Mouse (Mus musculus) limb, embryonic 14.5 days (tissue): ENCODE measurements around the gene Tsc2. TPM values are rescaled to one million over a fixed set of nuclear protein-coding genes. Genes with fewer than 3 reads are reported as not detected.

Source experiments
- ATAC-seq: fragments of 200-750 bp; cut with Nextera tagmentation; 2 replicates; pipeline ENCODE4 v1.8.0; 2017; ENCODE audit warnings: low read depth, moderate number of reproducible peaks, moderate TSS enrichment; ENCODE audit not compliant: low FRiP score
- DNase-seq: peaks from one replicate; pipeline ENCODE4 v3.0.0-alpha.2; 2015; ENCODE audit warnings: low spot score
- H3K27ac ChIP-seq: fragments of 300-500 bp; sonication (generic); replicated peaks from 2 replicates; pipeline ENCODE4 v1.5.1; 2014; ENCODE audit warnings: low read depth, mild to moderate bottlenecking, low read length, moderate library complexity, mixed read lengths
- H3K27me3 ChIP-seq: fragments of 300-500 bp; sonication (generic); 2 replicates; pipeline ENCODE4 v1.6.1; 2014; ENCODE audit warnings: low read length, mixed read lengths; ENCODE audit not compliant: control insufficient read depth, insufficient read depth
- H3K36me3 ChIP-seq: fragments of 300-500 bp; sonication (generic); 2 replicates; pipeline ENCODE4 v1.6.1; 2014; ENCODE audit warnings: mild to moderate bottlenecking, low read length, moderate library complexity, mixed read lengths; ENCODE audit not compliant: control insufficient read depth, insufficient read depth
- H3K4me1 ChIP-seq: fragments of 300-500 bp; sonication (generic); 2 replicates; pipeline ENCODE4 v1.6.1; 2014; ENCODE audit warnings: antibody characterized with exemption, low read length, mixed read lengths; ENCODE audit not compliant: control insufficient read depth, insufficient read depth
- H3K4me2 ChIP-seq: fragments of 300-500 bp; sonication (generic); replicated peaks from 2 replicates; pipeline ENCODE4 v1.6.1; 2014; ENCODE audit warnings: low read depth, mild to moderate bottlenecking, low read length, moderate library complexity; ENCODE audit not compliant: severe bottlenecking
- H3K4me3 ChIP-seq: fragments of 300-500 bp; sonication (generic); replicated peaks from 2 replicates; pipeline ENCODE4 v1.5.1; 2014; ENCODE audit warnings: low read length
- H3K9ac ChIP-seq: fragments of 300-500 bp; sonication (generic); 2 replicates; pipeline ENCODE4 v1.6.1; 2014; ENCODE audit warnings: mild to moderate bottlenecking, low read depth, low read length, moderate library complexity; ENCODE audit not compliant: severe bottlenecking
- H3K9me3 ChIP-seq: fragments of 300-500 bp; sonication (generic); 2 replicates; pipeline ENCODE4 v1.6.1; 2016; ENCODE audit warnings: low read length; ENCODE audit not compliant: control insufficient read depth
- POLR2A ChIP-seq: fragments of 200-500 bp; IDR thresholded peaks from 2 replicates; pipeline ENCODE4 v1.8.0; 2012; ENCODE audit warnings: inconsistent platforms, mild to moderate bottlenecking, moderate library complexity, borderline replicate concordance; ENCODE audit not compliant: insufficient read depth, insufficient read length; ENCODE audit errors: extremely low read depth
- WGBS: fragments of 180-500 bp; shearing (Covaris S2); extraction: QIAGEN DNeasy Blood & Tissue Kit; methylation state at CpG from one replicate; pipeline ENCODE4 v1.1.7; 2014; 5-methylcytosine and 5-hydroxymethylcytosine counted together
- polyA plus RNA-seq, 2 experiments: library from polyadenylated mRNA; depleted of rRNA in 1 of 2; stranded (reverse) in 1 of 2; unstranded in 1 of 2; fragments of >200 nt; fragmentation: Nextera tagmentation in 1 of 2; extraction: Ambion mirVana in 1 of 2; gene quantifications; 2 replicates each; pipeline versions ENCODE4 v1.2.1 to v1.2.3; 2012 to 2014

Gene Tsc2
- polyA plus RNA-seq, 2 experiments: 62.9 to 162 TPM

DNA sequence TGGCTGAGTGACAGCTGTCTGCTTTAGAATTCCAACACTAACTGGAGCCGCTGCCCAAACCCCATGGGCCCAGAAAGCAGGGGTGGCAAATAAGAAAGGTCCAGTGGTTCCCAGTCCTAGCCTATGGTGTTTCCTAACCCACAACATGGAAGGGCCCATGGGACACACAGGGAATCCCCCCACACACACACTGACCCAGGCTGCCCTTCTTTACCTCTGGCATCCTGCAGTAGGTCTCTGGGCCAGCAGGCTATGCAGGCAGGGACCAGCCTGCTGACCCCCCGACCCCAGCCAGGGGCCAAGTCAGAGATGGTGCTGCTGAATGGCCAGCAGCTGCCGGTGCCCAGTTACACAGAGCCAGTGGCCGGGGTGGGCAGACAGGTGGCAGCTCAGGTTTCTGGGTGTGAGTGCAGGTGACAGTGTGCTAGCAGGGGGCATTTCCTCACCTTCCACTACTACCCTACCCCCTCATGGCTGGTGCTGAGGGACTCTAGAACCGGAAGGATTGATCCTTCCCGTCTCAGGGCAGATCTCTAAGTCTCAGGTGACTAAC, 10.4 kb upstream of the Tsc2 start:
- Histone ChIP-seq H3K4me3 (no peak overlapping the region), H3K4me2 (no peak overlapping the region), H3K4me1 (peaks cover 41% of the 10 kb centered on the region), H3K9me3 (no peaks in the 10 kb centered on the region), H3K9ac (no peak overlapping the region), H3K27me3 (no peaks in the 10 kb centered on the region), H3K27ac (no peak overlapping the region), H3K36me3 (peaks cover 57% of the 10 kb centered on the region)
- DNase-seq (no peak), ATAC-seq (no peak)
- WGBS: 67% methylated on average over 6 of the region's 6 CpGs
- no peak for TF ChIP-seq POLR2A

DNA sequence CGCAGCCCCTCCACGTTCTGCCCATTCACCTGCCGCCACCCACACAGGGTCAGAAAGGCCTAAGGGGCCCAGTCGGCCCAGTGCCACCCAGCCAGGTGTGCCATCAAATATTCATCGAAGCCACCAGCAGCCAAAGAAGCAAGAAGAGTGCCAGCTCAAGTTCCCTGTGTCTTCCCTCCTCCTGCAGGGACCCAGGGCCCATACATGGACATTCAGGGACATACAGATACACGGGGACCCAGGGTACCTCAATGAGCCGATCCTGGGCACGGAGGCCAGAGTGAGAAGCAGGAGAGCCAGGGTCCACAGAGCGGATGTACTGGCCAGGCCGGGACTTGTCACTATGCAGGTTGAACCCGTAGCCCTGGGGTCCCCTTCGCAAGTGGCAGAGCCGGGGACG, 9.5 kb upstream of the Tsc2 start:
- peaks cover 41% of the 10 kb centered on the region for H3K4me1 ChIP-seq
- H3K36me3 ChIP-seq: peaks cover 52% of the 10 kb centered on the region
- no peaks in the 10 kb centered on the region for H3K9me3 ChIP-seq
- TF ChIP-seq POLR2A: no peak
- H3K9ac ChIP-seq: no peak overlapping the region
- H3K27me3 ChIP-seq: no peaks in the 10 kb centered on the region
- 94% methylated on average over 12 of the region's 14 CpGs for WGBS
- H3K27ac ChIP-seq: no peak overlapping the region
- no peak overlapping the region for H3K4me2 ChIP-seq
- ATAC-seq (no peak), DNase-seq (no peak)
- no peak overlapping the region for H3K4me3 ChIP-seq

DNA sequence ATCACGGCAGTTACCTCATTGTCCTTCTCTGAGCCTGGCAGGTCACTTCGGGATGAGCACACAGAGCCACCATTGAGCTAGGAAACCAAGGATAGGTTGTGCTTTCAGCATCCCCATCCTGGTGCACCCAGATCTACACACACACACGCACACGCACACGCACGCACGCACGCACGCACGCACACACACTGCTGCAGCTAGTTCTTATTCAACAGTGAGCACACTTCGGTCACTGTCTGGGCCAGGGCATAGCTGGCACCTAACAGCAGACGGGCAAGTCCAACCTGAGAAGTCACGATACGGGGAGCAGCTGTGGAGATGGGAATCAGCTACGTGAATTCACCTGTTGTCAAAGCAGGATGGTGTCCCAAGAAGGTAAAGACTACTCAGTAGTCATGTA, 8.2 kb upstream of the Tsc2 start:
- Histone ChIP-seq H3K9me3 (no peaks in the 10 kb centered on the region), H3K27ac (peak overlapping the region; percentile 94; the same call in 1 of the 2 replicates), H3K36me3 (peaks cover 41% of the 10 kb centered on the region), H3K4me1 (peaks cover 41% of the 10 kb centered on the region), H3K27me3 (no peaks in the 10 kb centered on the region), H3K4me3 (no peak overlapping the region), H3K9ac (no peak overlapping the region), H3K4me2 (no peak overlapping the region)
- DNase-seq: no peak
- TF ChIP-seq POLR2A: no peak
- 97% methylated on average over 15 of the region's 15 CpGs for WGBS
- no peak for ATAC-seq

DNA sequence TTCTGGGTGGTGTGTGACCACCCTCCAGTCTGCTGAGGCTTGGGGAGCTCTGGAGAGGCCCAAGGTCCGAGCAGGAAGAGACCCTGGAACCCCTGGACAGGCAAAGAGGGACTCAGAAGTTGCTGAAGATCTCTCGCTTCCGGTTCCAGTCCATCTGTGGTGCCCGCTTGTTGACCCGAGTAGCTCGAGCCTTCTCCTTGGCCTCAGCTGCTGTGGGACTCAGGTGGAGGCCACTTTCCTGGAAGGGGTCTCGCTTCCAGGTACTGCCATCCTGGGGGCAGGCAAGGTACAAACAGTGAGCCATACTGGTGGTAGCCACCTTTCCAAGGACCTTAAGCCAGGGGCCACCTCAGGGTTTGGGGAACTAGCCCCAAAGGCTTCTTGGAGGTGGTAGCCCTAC, 7.7 kb upstream of the Tsc2 start:
- no peaks in the 10 kb centered on the region for H3K27me3 ChIP-seq
- DNase-seq (no peak), ATAC-seq (no peak)
- WGBS: 82% methylated on average over 7 of the region's 7 CpGs
- H3K4me1 ChIP-seq: peaks cover 41% of the 10 kb centered on the region
- H3K4me3 ChIP-seq: no peak overlapping the region
- no peaks in the 10 kb centered on the region for H3K9me3 ChIP-seq
- 0 out of 2 replicates have a peak overlapping the region, but pooled peaks have one; percentile 45 for H3K9ac ChIP-seq
- no peak overlapping the region for H3K4me2 ChIP-seq
- H3K27ac ChIP-seq: peak overlapping the region; percentile 94
- no peak for TF ChIP-seq POLR2A
- H3K36me3 ChIP-seq: peaks cover 41% of the 10 kb centered on the region

DNA sequence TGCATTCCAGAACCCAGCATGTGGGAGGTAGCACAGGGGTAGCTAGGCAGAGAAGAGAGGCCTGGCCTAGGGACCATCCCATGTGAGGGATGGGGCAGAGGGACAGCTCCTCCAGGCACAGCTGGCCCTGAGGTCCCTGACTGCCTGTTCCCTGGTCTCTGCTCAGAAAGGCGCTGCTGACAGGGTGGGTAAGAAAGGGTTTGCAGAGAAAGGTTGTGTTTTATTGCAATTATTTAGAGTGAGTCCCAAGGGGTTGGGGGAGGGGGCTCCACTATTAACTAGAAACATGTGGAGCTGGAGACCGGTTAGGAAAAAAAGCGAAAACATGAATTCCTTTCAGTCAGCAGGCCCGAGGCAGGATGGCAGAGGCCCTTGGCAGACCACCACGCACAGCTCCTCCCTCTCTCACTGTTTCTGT, 7.2 kb upstream of the Tsc2 start:
- H3K4me2 ChIP-seq: peak overlapping the region; percentile 39
- DNase-seq (peak; percentile 84), ATAC-seq (peak; percentile 78)
- no peak overlapping the region for H3K4me3 ChIP-seq
- peak overlapping the region; percentile 45; the same call in 1 of the 2 replicates for H3K9ac ChIP-seq
- 13% methylated on average over 5 of the region's 5 CpGs for WGBS
- H3K27ac ChIP-seq: peak overlapping the region; percentile 94
- peaks cover 36% of the 10 kb centered on the region for H3K4me1 ChIP-seq
- TF ChIP-seq POLR2A: peak; percentile 24; the same call in 1 of the 2 replicates
- peaks cover 41% of the 10 kb centered on the region for H3K36me3 ChIP-seq
- no peaks in the 10 kb centered on the region for H3K9me3 ChIP-seq
- H3K27me3 ChIP-seq: no peaks in the 10 kb centered on the region
